Mouse (Mus musculus): ENCODE measurements around the gene Gm20924.
"Not testable (repeated sequence)": the region's sequence is repeated elsewhere in the genome, so short reads cannot be mapped to it uniquely, and the experiment has no call there.

Gene Gm20924

DNA sequence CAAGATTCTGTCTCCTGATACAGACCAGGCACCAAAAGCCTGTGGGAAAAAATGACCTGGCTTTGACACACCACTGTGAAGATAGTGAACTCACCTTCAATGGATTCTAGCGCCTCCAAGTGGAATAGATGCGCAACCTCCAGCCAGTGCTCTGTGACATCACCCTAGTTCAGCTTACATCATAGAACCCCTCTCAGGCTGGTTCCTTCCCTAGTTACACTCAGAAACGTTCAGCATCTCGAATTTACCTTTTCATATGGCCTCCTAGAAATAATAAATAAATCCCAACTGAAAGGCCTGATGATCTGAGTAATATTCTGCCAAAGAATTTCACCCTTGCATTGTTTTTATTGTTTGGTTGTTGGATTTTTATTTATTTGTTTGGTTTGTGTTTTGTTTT is at the start of gene Gm20924:
Gene Gm20924, minus strand, starts transcription at position 101 of the 400 bp plus-strand sequence.
- not testable (repeated sequence) for DNase-seq

All from cerebellum, postnatal 25 days (tissue).